Mouse (Mus musculus) hindbrain, postnatal 0 days (tissue): ENCODE measurements at regions not wholly inside any gene's neighbourhood (a gene's known extent, or its start where the extent isn't known, plus 50 kb on each side); places are given as distances from the start of the nearest gene placed in this dataset.
A peak's percentile ranks its signal among the peaks of the same experiment; 100 is the strongest.

ENCODE experiments used
- ATAC-seq: fragments of 200-750 bp; cut with Nextera tagmentation; 2 replicates; pipeline ENCODE4 v1.8.0; 2017; ENCODE audit warnings: mild to moderate bottlenecking, moderate TSS enrichment, moderate library complexity
- DNase-seq: peaks from one replicate; pipeline ENCODE4 v3.0.0-alpha.2; 2015; ENCODE audit warnings: low spot score
- H3K27ac ChIP-seq: fragments of 300-500 bp; sonication (generic); 2 replicates; pipeline ENCODE4 v1.5.1; 2014; ENCODE audit warnings: mild to moderate bottlenecking
- H3K27me3 ChIP-seq: fragments of 300-500 bp; sonication (generic); 2 replicates; pipeline ENCODE4 v1.6.1; 2014; ENCODE audit warnings: low read length, mixed read lengths; ENCODE audit not compliant: insufficient read depth
- H3K36me3 ChIP-seq: fragments of 300-500 bp; sonication (generic); 2 replicates; pipeline ENCODE4 v1.6.1; 2014; ENCODE audit warnings: low read length, mixed read lengths; ENCODE audit not compliant: insufficient read depth
- H3K4me1 ChIP-seq: fragments of 300-500 bp; sonication (generic); 2 replicates; pipeline ENCODE4 v1.6.1; 2014; ENCODE audit warnings: antibody characterized with exemption, low read length, mixed read lengths; ENCODE audit not compliant: insufficient read depth
- H3K4me2 ChIP-seq: fragments of 300-500 bp; sonication (generic); 2 replicates; pipeline ENCODE4 v1.6.1; 2014; ENCODE audit warnings: low read depth, mild to moderate bottlenecking, low read length, moderate library complexity, mixed read lengths
- H3K4me3 ChIP-seq: fragments of 300-500 bp; sonication (generic); 2 replicates; pipeline ENCODE4 v1.5.1; 2014; ENCODE audit warnings: low read length
- H3K9ac ChIP-seq: fragments of 300-500 bp; sonication (generic); replicated peaks from 2 replicates; pipeline ENCODE4 v1.6.1; 2014; ENCODE audit warnings: mild to moderate bottlenecking, low read length, moderate library complexity, mixed read lengths
- H3K9me3 ChIP-seq: fragments of 300-500 bp; sonication (generic); 2 replicates; pipeline ENCODE4 v1.6.1; 2016; ENCODE audit warnings: low read length, mixed read lengths
- CTCF ChIP-seq: IDR thresholded peaks from 2 replicates; pipeline ENCODE4 v1.5.1; 2016; ENCODE audit warnings: antibody characterized with exemption, control low read depth, low read depth
- WGBS: fragments of 180-500 bp; shearing (Covaris S2); extraction: QIAGEN DNeasy Blood & Tissue Kit; methylation state at CpG from one replicate; pipeline ENCODE4 v1.1.7; 2014; 5-methylcytosine and 5-hydroxymethylcytosine counted together

DNA sequence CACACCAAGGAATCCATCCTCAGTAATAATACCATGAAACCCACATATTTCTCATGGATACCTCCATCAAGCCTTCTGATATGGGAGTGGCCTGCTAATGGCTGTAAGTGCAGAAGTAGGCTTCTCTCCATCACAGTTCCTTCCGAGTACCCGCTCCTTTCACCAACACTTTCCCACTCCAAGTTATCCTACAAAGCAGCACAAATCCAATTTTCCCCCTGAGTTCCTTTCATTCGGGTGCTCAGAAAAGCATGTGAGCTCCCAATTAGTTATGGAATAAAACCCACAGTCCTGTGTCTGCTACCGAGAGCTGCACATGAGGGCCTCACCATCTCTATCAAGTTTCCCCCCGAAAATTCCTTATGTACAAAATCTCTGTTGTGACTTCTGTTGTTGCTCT is 75.8 kb upstream of the Ubash3b start:
- peak; percentile 28 for DNase-seq
- 44% methylated on average over 5 of the region's 5 CpGs for WGBS
- Histone ChIP-seq H3K4me3 (no peak overlapping the region), H3K27me3 (no peaks in the 10 kb centered on the region), H3K4me1 (no peaks in the 10 kb centered on the region), H3K4me2 (no peak overlapping the region), H3K36me3 (no peaks in the 10 kb centered on the region), H3K9me3 (no peaks in the 10 kb centered on the region), H3K9ac (no peak overlapping the region), H3K27ac (no peak overlapping the region)
- TF ChIP-seq CTCF: no peak
- ATAC-seq: no peak

DNA sequence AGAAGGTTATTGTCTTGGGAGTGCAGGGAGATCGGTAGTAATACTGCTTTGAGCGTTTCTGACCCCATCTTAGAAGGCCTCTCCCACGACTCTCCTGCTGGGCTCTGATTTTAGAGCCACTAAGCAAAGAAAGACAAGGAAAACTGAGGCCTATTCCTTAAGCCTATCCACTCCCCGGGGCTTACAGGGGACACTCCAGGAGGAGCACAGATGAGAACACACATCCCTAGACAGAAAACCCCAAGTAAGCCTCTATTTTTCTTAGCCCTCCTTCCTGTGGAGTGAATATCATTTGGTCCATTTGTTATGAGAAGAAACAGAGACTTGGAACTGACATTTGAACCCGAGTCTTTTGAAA is 67.7 kb upstream of the Ubash3b start:
- WGBS: 4% methylated on average over 5 of the region's 5 CpGs
- peak overlapping the region; percentile 35 for H3K4me3 ChIP-seq
- H3K4me1 ChIP-seq: 0 out of 2 replicates have a peak, but pooled peaks cover 7% of the 10 kb centered on the region
- H3K4me2 ChIP-seq: peak overlapping the region; percentile 69
- TF ChIP-seq CTCF: no peak
- H3K36me3 ChIP-seq: no peaks in the 10 kb centered on the region
- H3K27ac ChIP-seq: peak overlapping the region; percentile 86
- ATAC-seq (no peak; the same call in 1 of the 2 replicates), DNase-seq (no peak)
- H3K9me3 ChIP-seq: no peaks in the 10 kb centered on the region
- H3K9ac ChIP-seq: peak overlapping the region; percentile 53
- H3K27me3 ChIP-seq: no peaks in the 10 kb centered on the region

DNA sequence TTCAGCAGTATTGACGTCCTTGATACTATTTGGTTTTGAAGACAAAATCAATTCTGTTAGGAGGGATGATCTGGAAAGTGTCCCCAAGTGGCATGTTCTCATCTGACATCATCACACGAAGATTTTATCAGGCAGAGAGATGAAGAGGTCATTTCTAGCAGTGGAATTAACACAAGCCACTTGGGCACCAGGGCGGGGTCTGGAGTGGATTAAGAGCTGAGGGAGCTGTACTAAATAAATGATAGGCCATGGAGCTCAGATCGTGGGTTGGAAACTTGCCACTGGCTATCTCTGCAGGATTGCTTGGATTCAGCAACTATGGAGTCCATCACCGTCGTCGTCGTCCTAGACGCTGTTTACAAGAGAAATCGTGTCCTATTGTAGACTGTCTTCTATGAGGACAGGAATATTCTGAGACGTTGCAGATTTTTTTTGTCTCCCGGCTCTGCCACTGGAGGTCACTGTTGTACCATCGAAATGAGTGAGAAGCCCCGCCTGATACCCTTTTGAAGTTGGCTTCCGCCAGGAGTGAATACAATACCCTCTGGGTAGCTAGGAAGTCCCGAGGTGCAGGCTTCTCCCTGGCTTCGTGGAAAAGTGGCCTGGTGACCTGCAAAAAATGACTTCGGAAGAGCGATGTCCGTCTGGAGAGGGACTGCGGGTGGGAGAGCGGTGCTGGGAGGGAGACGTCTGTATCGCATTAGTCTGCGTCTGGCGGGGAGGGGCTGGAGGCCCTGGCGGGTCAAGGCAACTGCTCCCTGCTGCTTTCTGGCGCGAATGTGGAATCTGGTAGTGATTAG is 67.1 kb upstream of the Ubash3b start:
- H3K4me3 ChIP-seq: peak overlapping the region; percentile 35
- H3K27me3 ChIP-seq: no peaks in the 10 kb centered on the region
- peak overlapping the region; percentile 53 for H3K9ac ChIP-seq
- no peaks in the 10 kb centered on the region for H3K36me3 ChIP-seq
- no peaks in the 10 kb centered on the region for H3K9me3 ChIP-seq
- TF ChIP-seq CTCF: peak; percentile 80
- WGBS: 5% methylated on average over 29 of the region's 29 CpGs
- 0 out of 2 replicates have a peak, but pooled peaks cover 7% of the 10 kb centered on the region for H3K4me1 ChIP-seq
- DNase-seq (peak; percentile 96), ATAC-seq (peak; percentile 92)
- peak overlapping the region; percentile 69 for H3K4me2 ChIP-seq
- H3K27ac ChIP-seq: peak overlapping the region; percentile 86

DNA sequence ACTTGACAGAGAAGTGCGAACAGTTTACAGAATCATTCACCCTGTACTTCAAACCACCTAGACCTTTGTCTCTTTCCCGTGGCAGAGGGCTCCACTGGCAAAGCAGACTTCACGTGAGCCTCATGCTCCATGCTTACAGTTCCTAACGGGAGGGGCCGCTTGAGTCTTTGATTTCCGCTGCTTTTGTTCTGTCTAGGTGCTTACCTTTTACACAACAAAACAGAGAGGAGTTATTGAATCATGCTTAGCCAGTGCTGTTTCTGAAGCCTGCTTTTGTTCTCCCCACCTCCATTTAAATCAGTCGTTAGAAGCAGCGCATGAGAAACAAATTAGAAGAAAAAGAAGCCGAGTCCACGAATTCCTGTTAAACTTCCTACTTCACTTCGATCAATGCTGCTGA is 61.9 kb upstream of the Ubash3b start:
- ATAC-seq (no peak), DNase-seq (no peak)
- WGBS: 64% methylated on average over 11 of the region's 11 CpGs
- H3K4me2 ChIP-seq: no peak overlapping the region
- no peak for TF ChIP-seq CTCF
- H3K36me3 ChIP-seq: no peaks in the 10 kb centered on the region
- H3K9me3 ChIP-seq: no peaks in the 10 kb centered on the region
- H3K4me1 ChIP-seq: no peaks in the 10 kb centered on the region
- H3K4me3 ChIP-seq: no peak overlapping the region
- H3K27me3 ChIP-seq: no peaks in the 10 kb centered on the region
- H3K9ac ChIP-seq: no peak overlapping the region
- H3K27ac ChIP-seq: no peak overlapping the region

DNA sequence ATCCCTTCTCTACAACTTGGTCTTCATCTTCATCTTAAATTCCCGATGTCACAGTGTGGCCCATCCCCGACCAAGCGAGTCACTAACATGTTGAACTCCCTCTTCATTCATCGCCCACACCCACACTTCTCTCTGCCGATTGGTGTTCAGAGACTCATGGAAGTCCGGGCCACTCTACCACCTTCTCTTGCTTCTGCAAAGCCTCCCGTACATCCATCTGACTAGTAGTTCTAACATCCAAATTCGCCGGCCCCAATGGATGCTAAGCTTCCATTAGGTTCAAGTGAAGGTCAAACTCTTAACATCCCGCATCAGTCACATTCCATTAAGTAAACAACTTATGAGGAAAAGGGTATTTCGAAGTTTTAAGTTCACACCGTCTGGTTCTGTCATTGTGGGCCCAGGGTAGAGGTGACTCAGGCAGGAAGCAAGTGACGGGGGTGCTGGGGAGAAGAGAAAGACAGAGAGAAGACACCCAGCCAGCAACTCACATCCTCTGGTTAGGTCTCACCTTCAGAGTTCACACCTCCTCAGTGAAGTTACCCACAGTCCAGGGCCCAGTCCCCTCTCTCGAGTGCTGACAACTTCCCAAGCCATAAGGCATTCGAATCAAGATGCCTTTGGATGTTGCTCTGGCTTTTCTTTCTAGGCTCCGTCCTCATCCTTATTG is 61.0 kb upstream of the Ubash3b start:
- H3K4me1 ChIP-seq: no peaks in the 10 kb centered on the region
- H3K36me3 ChIP-seq: no peaks in the 10 kb centered on the region
- 93% methylated on average over 16 of the region's 16 CpGs for WGBS
- H3K9me3 ChIP-seq: no peaks in the 10 kb centered on the region
- no peak for DNase-seq
- no peak for TF ChIP-seq CTCF
- no peak overlapping the region for H3K4me3 ChIP-seq
- H3K27me3 ChIP-seq: no peaks in the 10 kb centered on the region
- no peak overlapping the region for H3K4me2 ChIP-seq
- H3K27ac ChIP-seq: no peak overlapping the region
- ATAC-seq: no peak
- H3K9ac ChIP-seq: no peak overlapping the region

DNA sequence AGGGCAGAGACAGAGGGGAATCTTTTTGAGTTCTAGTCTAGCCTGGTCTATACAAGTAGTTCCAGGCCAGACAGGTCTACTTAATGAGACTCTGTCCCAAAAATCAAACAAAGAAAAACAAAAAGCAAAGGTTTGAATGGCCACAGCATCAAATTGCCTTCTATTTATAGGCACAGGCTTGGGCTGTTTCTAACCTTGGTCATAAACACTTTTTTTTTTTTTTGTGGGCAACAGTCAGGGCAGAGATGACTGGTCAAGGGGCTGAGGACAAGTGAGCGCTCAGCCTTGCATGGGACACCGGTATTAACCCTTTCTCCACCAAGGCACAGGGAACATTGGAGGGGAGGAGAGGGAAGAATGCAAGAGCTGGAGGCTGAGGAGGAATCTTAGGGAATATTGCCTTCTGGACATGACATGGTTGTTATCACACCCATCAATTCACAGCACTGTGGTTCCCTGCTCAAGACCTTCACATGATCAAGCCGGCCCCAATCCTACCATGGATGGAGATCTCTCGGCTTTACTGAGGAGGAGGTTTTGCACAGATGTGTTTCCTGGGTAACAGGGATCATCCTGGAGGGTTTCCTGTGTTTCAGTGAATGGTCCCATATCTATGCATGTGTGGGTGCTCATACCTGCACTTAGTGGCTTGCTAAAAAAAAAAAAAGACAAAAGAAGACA is 59.8 kb upstream of the Ubash3b start:
- DNase-seq: no peak

More for the DNA sequence above, 59.8 kb upstream of the Ubash3b start:
- Histone ChIP-seq H3K4me3 (no peak overlapping the region), H3K27ac (no peak overlapping the region), H3K9ac (no peak overlapping the region), H3K4me2 (no peak overlapping the region), H3K9me3 (no peaks in the 10 kb centered on the region), H3K36me3 (no peaks in the 10 kb centered on the region), H3K4me1 (no peaks in the 10 kb centered on the region), H3K27me3 (no peaks in the 10 kb centered on the region)
- TF ChIP-seq CTCF: no peak
- WGBS: 80% methylated on average over 4 of the region's 4 CpGs
- no peak for ATAC-seq
